Mouse (Mus musculus) right cerebral cortex, postnatal 4 days (tissue): ENCODE results near the gene Ucp2.

Experiments
- DNase-seq: peaks from one replicate; pipeline ENCODE4 v3.0.0-alpha.2; 2022

Gene Ucp2

DNA sequence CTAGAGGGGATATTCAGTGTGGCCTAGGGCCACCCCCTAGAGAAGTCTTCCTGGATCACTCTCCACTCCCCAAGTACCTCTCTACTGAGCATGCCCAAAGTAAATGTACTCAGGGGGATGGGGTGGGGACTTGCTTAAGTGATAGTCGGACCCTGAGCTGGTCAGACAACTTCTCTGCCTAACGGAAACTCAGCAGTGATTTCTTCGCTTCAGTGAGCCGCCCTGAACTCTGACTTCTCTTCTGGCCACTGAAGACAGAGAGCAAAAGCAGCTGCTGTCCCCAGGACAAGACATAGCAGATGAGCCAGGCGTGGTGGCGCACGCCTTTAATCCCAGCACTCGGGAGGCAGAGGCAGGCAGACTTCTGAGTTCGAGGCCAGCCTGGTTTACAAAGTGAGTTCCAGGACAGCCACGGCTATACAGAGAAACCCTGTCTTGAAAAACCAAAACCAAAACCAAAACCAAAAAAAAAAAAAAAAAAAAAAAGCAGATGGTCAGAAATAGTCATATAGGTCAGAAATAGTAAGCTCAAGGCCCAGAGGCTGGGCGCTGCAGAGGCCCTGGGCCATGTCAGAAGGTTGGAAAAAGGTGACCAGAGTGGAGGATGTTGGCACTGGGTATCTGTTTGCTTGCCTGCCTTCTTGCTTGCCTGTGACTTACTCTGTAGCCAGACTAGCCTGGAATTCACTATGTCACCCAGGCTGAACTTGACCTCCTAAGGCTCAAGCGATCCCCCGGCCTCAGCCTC lies 11.8 kb downstream of the Ucp2 start:
- DNase-seq, result no peak

DNA sequence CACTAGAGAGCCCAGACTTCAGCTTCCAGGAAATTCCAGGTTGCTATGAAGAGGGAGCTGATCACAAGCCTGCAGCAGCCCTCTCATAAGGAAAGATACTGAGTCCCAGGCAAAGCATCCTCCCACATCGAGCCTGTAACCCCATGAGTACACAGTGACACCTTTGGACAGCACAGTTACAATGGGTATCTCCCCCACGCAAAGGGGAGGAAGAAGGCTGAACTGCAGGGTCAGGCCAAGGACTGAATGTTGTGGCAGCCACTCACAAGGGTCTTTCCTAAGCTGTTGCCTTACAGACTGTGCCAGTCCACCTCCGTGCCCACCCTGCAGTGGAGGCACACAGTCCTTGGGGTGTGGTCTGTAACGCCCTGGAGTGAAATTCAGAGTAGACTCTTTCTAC lies 13.4 kb downstream of the Ucp2 start:
- DNase-seq, result no peak

DNA sequence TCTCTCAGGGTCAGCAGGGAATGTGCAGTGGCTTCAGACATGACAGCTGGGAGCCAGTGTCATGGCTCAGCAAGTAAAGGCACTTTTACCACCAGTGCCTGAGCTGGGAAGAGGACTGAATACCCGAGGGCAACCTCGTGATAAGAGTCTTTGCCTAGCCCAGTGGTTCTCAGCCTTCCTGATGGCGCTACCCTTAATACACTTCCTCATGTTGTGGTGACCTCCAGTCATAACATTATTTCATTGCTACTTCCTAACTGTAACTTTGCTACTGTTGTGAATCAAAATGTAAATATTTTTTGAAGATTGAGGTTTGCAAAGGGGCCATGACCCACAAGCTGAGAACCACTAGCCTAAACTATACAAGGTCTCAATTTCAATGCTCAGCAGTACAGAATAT lies 15.5 kb downstream of the Ucp2 start:
- no peak for DNase-seq

DNA sequence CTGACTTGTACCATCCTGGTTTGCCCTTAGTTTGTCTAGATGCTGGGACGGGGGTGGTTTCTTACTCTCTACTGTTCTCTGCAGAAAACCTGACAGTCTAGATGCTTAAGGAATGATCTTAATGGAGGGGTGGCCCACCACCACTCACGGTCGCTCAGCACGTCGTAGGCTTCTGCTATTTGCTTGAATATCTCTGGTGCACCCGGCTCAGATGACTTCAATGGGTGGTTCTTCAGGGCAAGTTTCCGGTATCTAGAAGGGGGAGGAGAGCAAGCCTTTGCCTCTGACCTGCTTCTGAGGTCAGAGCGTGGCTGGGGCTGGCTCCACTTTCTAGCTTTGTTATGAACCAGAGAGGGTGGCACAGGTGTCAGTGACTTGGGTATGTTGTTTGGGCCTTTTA lies 18.5 kb downstream of the Ucp2 start:
- DNase-seq, result no peak

DNA sequence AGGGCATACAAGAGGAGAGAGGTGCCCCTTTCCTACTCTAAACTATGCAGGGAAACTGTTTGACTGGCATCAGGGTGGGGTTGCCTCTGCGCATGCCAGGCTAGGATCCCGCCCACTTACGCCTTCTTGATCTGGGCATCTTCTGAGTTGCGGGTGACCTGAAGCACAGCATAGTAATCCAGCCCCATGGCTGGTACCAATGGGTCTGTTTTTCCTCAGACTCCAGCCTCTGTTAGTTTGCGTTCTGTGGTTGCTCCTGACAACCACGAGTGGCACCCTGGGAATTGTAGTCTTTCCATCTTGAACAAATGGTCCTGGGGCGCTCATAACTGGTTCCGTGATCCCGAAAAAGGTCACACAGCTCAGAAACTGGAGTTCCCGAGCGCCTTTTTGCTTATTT lies 21.4 kb downstream of the Ucp2 start, which contains the start of gene Dnajb13:
TSS of gene Dnajb13 (minus strand) at position 388 of the 400 bp plus-strand sequence.
- DNase-seq, result no peak

DNA sequence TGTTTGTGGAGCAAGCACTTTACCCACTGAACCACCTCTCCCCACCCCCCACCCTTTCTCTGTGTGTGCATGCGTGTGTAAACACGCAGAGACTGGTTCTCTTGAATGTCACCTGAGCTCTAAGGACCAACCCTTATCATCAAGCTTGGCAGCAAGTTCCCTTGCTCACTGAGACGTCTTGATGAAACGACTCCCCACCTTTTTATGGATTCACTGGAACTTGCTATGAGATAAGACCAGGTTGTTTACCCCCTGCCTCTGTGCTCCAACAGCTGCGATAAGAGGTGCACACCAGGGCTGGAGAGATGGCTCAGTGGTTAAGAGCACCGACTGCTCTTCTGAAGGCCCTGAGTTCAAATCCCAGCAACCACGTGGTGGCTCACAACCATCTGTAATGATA lies 27.1 kb downstream of the Ucp2 start:
- DNase-seq, result no peak

DNA sequence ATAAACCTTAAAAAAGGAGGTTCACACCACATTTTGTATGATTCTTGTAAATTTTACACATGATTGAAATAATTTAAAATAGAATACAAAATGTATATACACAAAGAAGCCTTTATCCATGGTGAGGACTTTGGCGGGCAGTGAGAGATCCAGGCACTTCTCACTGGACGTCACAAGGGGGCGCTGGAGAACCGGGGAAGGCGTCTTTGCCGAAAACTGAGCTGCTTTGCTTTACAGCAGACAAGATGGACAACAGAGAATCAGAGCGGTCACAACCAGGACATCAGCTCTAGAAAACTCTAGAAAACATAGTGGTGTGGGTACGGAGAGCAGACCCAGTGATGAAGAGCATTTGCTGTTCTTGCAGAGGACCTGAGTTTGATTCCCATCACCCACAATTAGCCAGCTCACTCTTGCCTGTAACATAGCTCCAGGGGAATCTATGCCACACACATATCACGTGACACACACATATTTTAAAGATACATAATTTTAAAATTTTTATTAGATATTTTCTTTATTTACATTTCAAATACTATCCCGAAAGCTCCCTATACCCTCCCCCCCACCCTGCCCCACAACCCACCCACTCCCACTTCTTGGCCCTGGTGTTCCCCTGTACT lies 27.6 kb downstream of the Ucp2 start:
- peak; percentile 94 for DNase-seq

DNA sequence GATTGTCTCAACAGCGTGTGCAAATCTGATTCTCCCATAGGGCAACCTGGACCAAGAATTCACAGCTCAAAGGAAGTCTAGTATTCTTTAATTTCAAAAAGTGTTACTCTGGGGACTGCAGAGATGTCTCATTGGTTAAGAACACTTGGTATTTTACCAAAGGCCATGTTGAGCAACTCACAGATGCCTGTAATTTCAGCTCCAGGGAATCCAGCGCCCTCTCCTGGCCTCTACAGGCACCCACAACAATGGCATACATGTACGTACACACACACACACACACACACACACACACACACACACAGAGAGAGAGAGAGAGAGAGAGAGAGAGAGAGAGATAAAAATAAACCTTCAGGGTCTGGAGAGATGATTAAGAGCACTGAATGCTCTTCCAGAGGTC lies 29.1 kb downstream of the Ucp2 start:
- DNase-seq, result no peak

DNA sequence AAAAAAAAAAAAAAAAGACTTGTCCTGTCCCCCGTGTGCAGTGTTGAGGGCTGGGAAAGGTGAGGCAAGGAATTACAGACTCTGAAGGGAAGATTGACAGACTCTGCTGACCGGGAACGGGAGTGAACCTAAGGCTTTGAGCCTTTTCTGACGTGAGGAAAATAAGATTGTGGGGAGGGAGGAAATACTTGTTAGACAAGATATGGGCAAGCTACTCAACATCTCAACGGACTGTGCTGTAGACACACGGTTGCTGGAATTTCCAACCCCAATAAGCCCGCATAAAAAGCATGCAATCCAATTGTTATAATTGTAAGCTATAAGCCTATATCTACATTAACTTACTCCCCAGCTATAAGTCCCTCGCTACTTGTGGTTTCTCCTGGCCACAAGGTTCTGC lies 31.5 kb downstream of the Ucp2 start:
- DNase-seq, result no peak

DNA sequence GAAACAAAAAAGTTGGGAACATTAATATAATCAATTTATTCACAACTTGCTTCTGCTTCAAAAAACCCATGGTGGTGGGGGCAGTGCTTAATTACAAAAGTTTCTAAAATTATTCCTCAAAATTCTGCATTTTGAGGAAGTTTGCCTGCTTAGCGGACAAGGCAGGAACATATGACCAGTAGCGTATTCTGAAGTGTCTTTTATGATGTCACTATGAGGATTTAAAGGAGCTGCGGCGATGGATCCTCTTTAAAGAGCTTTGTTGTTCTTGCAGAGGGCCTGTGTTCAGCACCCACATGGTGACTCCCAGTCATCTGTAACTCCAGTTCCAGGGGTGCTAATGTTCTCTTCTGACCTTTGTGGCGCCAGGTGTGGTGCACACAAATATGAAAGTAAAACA lies 37.6 kb downstream of the Ucp2 start:
- DNase-seq, result no peak

DNA sequence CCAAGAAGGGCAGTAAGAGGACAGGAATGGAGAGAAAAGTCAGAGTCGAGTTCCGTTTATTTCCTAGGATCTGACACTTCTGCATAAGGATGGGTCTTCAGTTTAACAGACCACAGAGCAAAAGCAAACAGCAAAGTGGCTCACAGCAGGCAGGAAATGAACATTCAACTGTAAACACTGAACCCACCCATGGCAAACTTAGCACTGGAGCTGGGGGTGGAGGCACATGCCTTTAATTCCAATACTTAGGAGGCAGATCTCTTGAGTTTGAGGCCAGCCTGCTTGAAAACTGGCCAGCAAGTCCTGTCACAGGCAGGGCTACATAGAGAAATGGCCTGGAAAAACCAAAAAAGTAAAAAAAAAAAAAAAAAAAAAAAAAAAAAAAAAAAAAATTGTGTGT lies 40.4 kb downstream of the Ucp2 start:
- DNase-seq, result no peak

DNA sequence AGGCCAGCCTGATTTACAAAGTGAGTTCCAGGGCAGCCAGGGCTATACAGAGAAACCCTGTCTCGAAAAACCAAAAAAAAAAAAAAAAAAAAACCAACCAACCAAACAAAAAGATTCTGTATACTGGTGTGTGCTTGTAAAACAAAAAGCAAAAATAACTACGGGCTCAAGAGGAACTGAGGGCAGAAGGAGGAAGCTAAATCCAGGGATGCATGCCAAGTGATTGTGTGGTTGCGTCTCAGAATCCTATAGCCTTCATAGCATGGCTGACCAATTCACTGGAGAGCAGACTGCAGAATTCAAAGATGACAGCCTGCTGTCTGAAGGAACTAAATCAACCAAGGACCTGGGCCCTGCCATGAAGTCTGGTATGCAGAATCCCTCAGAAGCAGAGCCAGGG lies 41.1 kb downstream of the Ucp2 start:
- no peak for DNase-seq

DNA sequence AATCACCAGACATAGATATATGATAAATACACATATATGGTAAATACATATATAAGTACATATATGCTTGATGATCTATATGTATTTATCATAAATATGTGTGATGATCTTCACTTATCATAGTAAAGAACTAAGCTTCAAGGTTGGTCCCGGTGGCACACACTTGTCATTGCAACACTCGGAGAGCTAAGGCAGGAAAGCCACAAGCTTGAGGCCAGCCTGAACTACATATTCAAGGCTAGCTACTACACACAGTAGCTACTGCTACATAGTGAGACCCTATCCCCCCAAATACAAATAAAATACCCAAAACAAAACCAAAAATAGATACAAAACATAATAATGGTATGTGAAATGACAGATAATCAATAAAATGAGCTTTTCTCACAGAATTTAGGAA lies 42.7 kb downstream of the Ucp2 start:
- no peak for DNase-seq

DNA sequence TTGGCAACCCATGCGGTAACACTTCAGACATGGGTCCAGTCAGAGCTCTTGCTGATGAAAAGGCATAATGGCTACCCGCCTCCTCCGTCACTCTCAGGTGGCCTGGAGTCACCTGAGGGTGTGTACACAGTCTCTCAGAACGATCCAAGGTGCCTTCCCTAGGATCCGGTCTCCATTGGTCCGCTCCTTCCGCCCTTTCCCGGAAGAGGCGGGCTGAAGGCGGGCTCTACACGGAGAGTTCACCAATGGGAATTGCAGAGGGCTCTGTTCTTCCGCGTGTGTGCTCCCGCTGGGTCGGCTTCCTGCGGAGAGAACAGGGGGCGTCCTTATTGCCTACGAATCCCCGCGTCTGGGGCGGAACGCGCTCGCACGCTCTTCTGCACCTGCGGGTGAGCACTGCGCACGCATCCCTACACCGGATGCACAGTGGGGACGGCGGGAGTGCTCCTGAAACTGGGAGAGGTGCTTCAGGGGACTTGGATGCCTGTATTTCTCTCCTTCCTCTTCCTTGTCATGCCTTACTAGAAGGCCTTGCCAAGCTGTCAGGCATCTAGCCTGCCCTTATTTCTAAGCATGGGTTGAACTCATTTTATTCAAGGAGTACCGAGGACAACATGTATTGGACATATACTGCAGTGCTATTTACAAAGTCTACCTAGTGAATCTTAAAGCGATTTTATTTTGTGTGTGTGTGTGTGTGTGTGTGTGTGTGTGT lies 43.8 kb downstream of the Ucp2 start, which contains the start of gene Coa4:
TSS of gene Coa4 (plus strand) at position 268 of the 715 bp plus-strand sequence.
- DNase-seq, result peak; percentile 77

DNA sequence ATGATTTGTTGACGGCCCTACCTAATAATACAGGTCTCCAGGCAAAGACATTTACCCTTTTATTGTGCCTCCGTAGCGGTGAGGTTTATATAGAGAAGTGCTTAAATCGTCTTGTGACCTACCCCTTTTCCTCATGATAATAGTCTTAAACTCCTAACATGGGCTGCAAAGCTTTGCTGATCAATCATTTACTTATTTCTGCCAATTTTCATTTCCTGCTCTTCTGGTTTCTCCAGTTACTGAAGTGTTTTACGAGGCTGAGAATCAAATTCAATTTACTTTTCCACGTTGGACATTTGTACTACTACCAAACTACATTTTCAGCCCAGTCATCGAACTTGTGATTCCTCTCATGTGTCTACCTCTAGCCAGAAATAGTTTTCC lies 44.4 kb downstream of the Ucp2 start:
- no peak for DNase-seq

DNA sequence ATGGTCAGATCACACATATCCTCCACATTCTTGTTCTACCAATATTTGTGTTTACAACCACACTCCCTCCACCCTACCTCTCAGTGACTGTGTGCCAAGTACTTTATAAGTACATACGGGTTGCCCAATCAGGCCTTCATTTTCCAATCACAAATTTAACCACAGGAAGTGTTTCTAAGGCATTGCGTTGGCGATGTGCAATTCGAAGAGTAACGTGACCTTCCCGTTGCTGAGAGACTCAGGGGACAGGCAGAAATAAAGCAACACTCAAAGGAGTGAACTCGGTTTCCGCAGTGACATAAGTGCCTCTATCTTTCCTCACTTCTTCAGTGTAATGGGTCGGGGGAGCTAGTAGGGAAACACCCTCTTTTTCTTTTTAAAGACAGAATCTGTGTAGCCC lies 46.4 kb downstream of the Ucp2 start:
- DNase-seq, result no peak

DNA sequence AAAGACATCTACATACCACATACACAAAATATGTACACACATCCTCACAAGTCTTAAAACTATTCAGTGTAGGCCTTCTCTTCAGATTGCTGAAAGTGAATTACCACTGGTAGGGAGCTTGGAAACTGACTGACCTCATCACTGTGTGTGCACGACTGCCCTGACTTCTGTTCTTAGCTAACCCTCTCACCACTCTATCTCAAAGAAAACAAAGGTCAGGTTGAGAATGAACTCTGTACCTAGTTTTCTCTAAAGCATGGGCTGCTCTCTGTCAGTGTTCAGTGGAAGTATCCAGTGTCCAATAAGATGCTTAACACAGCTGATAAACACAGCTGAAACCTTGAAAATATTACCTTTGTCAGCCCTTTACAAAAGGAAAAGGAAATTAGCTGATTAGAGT lies 51.3 kb downstream of the Ucp2 start:
- DNase-seq, result no peak

DNA sequence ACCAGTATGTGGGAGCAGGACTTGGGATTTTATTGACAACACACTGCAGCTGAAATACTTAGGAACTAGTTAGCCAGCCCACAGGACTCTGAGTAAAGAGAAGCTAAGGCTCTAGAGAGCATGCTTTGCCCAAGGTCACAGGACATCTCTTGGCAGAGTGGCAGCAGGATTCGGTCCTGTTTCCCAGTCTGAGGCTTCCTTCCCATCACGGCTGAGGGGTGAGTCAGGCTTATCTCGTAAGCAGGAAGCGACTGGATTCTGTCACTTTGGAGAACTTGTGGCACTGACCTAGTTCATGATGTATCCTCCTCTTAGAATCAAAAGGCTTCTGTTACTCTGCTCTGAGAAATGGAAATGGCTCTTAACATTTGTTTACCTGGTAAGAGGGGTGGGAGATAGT lies 54.5 kb downstream of the Ucp2 start:
- DNase-seq, result no peak

DNA sequence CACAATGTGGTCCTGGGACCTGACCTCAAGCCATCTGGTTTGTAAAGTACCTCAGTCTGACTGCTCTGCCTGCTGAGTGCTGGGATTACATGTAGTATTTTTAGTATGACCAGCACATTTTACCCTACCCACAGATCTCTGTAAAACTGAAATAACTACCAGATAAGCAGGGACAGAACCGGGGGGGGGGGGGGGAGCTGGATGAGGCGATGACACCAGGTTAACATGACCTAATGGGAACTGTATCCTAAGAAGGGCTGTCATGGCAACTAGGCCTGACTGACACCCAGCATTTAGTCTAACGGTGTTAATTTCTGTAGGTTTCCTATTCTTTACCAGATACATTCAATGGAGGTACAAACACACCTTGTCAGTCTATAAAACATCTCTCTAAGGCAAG lies 56.7 kb downstream of the Ucp2 start:
- DNase-seq, result no peak

DNA sequence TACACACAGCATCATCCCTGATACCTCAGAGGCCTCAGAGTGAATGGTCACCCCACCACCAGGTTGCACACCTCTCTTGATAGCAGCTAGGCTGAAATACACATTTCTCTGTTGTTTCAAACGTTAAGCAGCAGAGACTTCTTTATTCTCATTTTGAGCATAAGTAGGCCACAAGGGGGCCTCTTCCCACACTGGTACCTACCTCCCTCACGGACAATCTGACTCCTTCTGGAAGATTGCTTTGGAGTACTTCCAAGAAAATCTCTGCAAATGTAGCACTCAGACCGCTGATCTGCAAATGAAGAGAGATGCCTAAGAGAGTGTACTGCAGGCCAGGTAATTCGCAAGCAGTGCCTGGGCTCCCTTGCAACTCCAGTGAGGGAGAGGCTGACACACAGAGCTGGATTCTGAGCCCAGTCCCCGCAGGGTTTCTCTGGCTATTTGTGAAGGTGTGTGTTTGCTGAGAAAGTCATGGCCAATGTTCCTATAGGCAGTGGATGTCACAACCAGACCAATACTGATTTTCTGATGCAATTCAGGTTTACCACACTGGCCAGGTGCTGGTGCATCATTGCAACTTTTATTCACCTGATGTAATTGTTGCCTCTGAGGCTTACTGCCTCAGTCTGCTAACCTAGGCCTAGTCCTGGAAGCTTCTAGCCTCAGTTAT lies 57.3 kb downstream of the Ucp2 start:
- peak; percentile 29 for DNase-seq
